Mouse (Mus musculus) CH12.LX (cell line): ENCODE measurements around the gene Raph1.

Experiments
- BHLHE40 ChIP-seq: IDR thresholded peaks from 2 replicates; pipeline ENCODE4 v1.6.1; 2011; ENCODE audit warnings: mild to moderate bottlenecking, low read depth, low read length, improper control_type of control experiment
- CTCF ChIP-seq, 2 experiments: IDR thresholded peaks in 1 of 2; conservative IDR thresholded peaks in 1 of 2; 2 replicates each; pipeline ENCODE4 v1.5.1; 2011 to 2012; ENCODE audit warnings: low read depth in 2 of 2, low read length in 2 of 2, improper control_type of control experiment in 1 of 2, inconsistent platforms in 1 of 2, mild to moderate bottlenecking in 1 of 2, moderate library complexity in 1 of 2
- ETS1 ChIP-seq: conservative IDR thresholded peaks from 2 replicates; pipeline ENCODE4 v1.6.1; 2012; ENCODE audit warnings: low read depth, mild to moderate bottlenecking, inconsistent platforms, low read length, improper control_type of control experiment, moderate library complexity
- NELFE ChIP-seq: IDR thresholded peaks from 2 replicates; pipeline ENCODE4 v1.6.1; 2011; ENCODE audit warnings: low read depth, low read length, improper control_type of control experiment
- NRF1 ChIP-seq: IDR thresholded peaks from 2 replicates; pipeline ENCODE4 v1.6.1; 2014; ENCODE audit warnings: low read depth, mild to moderate bottlenecking, inconsistent platforms, low read length, improper control_type of control experiment, moderate library complexity
- POLR2A ChIP-seq: IDR thresholded peaks from 2 replicates; pipeline ENCODE4 v1.6.1; 2011; ENCODE audit warnings: low read depth, mild to moderate bottlenecking, improper control_type of control experiment, low read length
- USF2 ChIP-seq: conservative IDR thresholded peaks from 2 replicates; pipeline ENCODE4 v1.6.1; 2011; ENCODE audit warnings: low read depth, low read length, improper control_type of control experiment

DNA sequence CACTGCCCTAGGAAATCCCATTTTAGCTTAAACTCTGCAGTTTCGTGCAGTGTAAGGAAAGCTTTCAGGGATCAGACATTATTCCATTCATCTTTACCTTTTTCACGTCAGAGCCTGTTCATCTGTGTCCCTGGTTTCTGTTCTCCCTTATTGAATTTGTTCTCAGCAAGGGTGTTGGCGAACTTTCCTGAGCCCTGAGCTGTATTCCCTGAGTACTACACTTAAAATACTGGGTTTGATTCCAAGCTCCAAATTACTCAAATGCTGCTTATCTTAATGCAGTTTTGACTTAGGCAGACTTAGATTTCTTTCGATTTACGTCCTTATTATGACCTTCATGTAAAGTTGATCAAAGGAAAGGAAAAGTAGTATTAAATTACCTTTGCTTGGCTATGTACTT, 417 bp upstream of the Raph1 start:
- TF ChIP-seq POLR2A (no peak), CTCF (conservative IDR thresholded peaks at IDR 0.05 in 1 of 2, IDR thresholded peaks at IDR 0.05 in 1 of 2; ENCODE audit: low read depth in 2 of 2, low read length in 2 of 2) (no peak), ETS1 (no peak), NELFE (no peak), BHLHE40 (no peak), NRF1 (no peak), USF2 (no peak)
